Mouse (Mus musculus) ES-Bruce4 (cell line): ENCODE results near the gene Fyn.

ENCODE experiments used
- CTCF ChIP-seq: IDR thresholded peaks from one replicate; pipeline ENCODE4 v1.8.1; 2011; ENCODE audit warnings: low read depth, low read length
- EP300 ChIP-seq: IDR thresholded peaks from 2 replicates; pipeline ENCODE4 v1.6.1; 2011; ENCODE audit warnings: low read depth, low read length; ENCODE audit not compliant: insufficient read depth
- POLR2A ChIP-seq: IDR thresholded peaks from one replicate; pipeline ENCODE4 v1.8.1; 2011; ENCODE audit warnings: low read length; ENCODE audit not compliant: insufficient read depth

DNA sequence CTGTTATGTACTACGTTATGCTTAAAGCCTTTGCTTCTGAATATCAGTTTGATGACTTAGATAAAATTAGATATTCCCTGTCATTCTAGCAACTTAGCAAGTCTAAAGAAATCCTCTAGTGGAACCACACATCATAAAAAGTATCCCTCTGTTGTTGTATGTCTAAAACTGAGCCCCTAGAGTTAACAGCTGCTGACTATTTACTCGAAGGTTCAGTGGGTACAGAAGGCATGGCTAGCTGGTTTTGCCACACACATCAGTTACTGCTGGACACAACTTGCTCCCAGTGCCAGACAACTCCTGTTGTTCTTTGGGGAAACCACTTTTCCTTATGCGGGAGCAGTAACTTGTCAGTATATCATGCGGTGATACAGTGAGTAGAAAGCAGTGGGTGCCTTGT is 61.0 kb downstream of the Fyn start:
- TF ChIP-seq CTCF (no peak), POLR2A (no peak), EP300 (no peak)
